9 mouse cellular contexts compared by ENCODE assay signal in genomic region chr9:48662361-48663051, GRCm38 (mm10). TPM values are rescaled to one million over a fixed set of nuclear protein-coding genes. Genes with fewer than 3 reads are reported as not detected.
DNase-seq lines count a peak whose midpoint lies in the region; ATAC-seq and TF ChIP-seq lines count a peak whose summit lies in the region.
"Had no signal": no experiment of that assay in that cellular context is flagged by ENCODE, and none has a peak within 500 bp of the region (broad histone marks: within the 10 kb centered on the region; RNA-seq: fewer than 3 reads in every experiment).

No protein-coding gene starts in this region.

- ATAC-seq in lung, postnatal 0 days: no peak; the same call in 1 of the 2 replicates
- peak; percentile 57 for ATAC-seq in forebrain, embryonic 15.5 days (replicated peaks)
- peak; percentile 54; the same call in 1 of the 2 replicates for ATAC-seq in intestine, postnatal 0 days
- peak; percentile 29 for ATAC-seq in neural tube, embryonic 14.5 days (ENCODE audit: low read depth)

- TF ChIP-seq EP300 in lung, postnatal 0 days (IDR thresholded peaks at IDR 0.05): no peak

- no peaks in the 10 kb centered on the region; the same call in 1 of the 2 replicates for H3K4me1 ChIP-seq in lung, postnatal 0 days (ENCODE audit: insufficient read depth, low read depth, low read length)
- peaks cover 22% of the 10 kb centered on the region for H3K4me1 ChIP-seq in forebrain, embryonic 15.5 days
- 0 out of 2 replicates have a peak, but pooled peaks cover 4% of the 10 kb centered on the region for H3K4me1 ChIP-seq in intestine, postnatal 0 days (replicated peaks; ENCODE audit: control insufficient read depth, insufficient read depth, low read length)
- peaks cover 21% of the 10 kb centered on the region for H3K4me1 ChIP-seq in neural tube, embryonic 14.5 days (ENCODE audit: control insufficient read depth, insufficient read depth, low read length)

- H3K36me3 ChIP-seq in lung, postnatal 0 days (ENCODE audit: insufficient read depth, low read length): peaks cover 14% of the 10 kb centered on the region
- H3K36me3 ChIP-seq in forebrain, embryonic 15.5 days: no peaks in the 10 kb centered on the region
- H3K36me3 ChIP-seq in intestine, postnatal 0 days (ENCODE audit: control insufficient read depth, insufficient read depth): 0 out of 2 replicates have a peak, but pooled peaks cover 6% of the 10 kb centered on the region
- H3K36me3 ChIP-seq in neural tube, embryonic 14.5 days (ENCODE audit: control insufficient read depth, insufficient read depth, low read length): no peaks in the 10 kb centered on the region

- peaks cover 6% of the 10 kb centered on the region; the same call in 1 of the 2 replicates for H3K9me3 ChIP-seq in lung, postnatal 0 days (ENCODE audit: low read length)
- H3K9me3 ChIP-seq in forebrain, embryonic 15.5 days: no peaks in the 10 kb centered on the region
- no peaks in the 10 kb centered on the region for H3K9me3 ChIP-seq in intestine, postnatal 0 days (ENCODE audit: control insufficient read depth)
- no peaks in the 10 kb centered on the region for H3K9me3 ChIP-seq in neural tube, embryonic 14.5 days (ENCODE audit: control insufficient read depth, low read length)

- no peak overlapping the region for H3K4me2 ChIP-seq in lung, postnatal 0 days (replicated peaks; ENCODE audit: low read depth, low read length)
- H3K4me2 ChIP-seq in forebrain, embryonic 15.5 days (replicated peaks): peak overlapping the region; percentile 27
- H3K4me2 ChIP-seq in intestine, postnatal 0 days (replicated peaks; ENCODE audit: low read depth): no peak overlapping the region; the same call in 1 of the 2 replicates
- peak overlapping the region; percentile 18; the same call in 1 of the 2 replicates for H3K4me2 ChIP-seq in neural tube, embryonic 14.5 days (ENCODE audit: low read depth, low read length)

- no peak overlapping the region for H3K4me3 ChIP-seq in lung, postnatal 0 days (ENCODE audit: low read depth, low read length)
- no peak overlapping the region for H3K4me3 ChIP-seq in forebrain, embryonic 15.5 days
- no peak overlapping the region for H3K4me3 ChIP-seq in intestine, postnatal 0 days (ENCODE audit: low read depth, low read length)
- H3K4me3 ChIP-seq in neural tube, embryonic 14.5 days (ENCODE audit: low read depth, low read length): no peak overlapping the region

- H3K27ac ChIP-seq in lung, postnatal 0 days (ENCODE audit: low read length): no peak overlapping the region
- peak overlapping the region; percentile 69 for H3K27ac ChIP-seq in forebrain, embryonic 15.5 days (replicated peaks)
- H3K27ac ChIP-seq in intestine, postnatal 0 days (ENCODE audit: low read depth, low read length): no peak overlapping the region
- peak overlapping the region; percentile 64 for H3K27ac ChIP-seq in neural tube, embryonic 14.5 days (ENCODE audit: low read depth, low read length)

- 0 out of 2 replicates have a peak, but pooled peaks have one; percentile 13 for TF ChIP-seq CTCF in lung, postnatal 0 days (IDR thresholded peaks at IDR 0.05)
- peak; percentile 6; the same call in 1 of the 2 replicates for TF ChIP-seq CTCF in intestine, postnatal 0 days (IDR thresholded peaks at IDR 0.05; ENCODE audit: low read depth)

- no peak for DNase-seq in lung, postnatal 0 days (ENCODE audit: low spot score)
- no peak for DNase-seq in lung, postnatal 4 days
- DNase-seq in right cerebral cortex, postnatal 25 days: no peak
- DNase-seq in urinary bladder, postnatal 36 days (ENCODE audit: low spot score in 2 of 2): no peak
- DNase-seq in kidney, postnatal 4 days: no peak
- DNase-seq: layer of hippocampus, postnatal 36 days had no signal

- 29% methylated on average over 15 of the region's 15 CpGs for WGBS in lung, postnatal 0 days
- 2% methylated on average over 15 of the region's 15 CpGs for WGBS in forebrain, embryonic 15.5 days
- WGBS in intestine, postnatal 0 days: 31% methylated on average over 15 of the region's 15 CpGs
- WGBS in neural tube, embryonic 14.5 days: 15% methylated on average over 15 of the region's 15 CpGs

- no peak overlapping the region for H3K9ac ChIP-seq in lung, postnatal 0 days (replicated peaks; ENCODE audit: low read depth)
- no peak overlapping the region for H3K9ac ChIP-seq in forebrain, embryonic 15.5 days (replicated peaks)
- no peak overlapping the region for H3K9ac ChIP-seq in intestine, postnatal 0 days (ENCODE audit: low read depth, low read length)
- no peak overlapping the region for H3K9ac ChIP-seq in neural tube, embryonic 14.5 days (replicated peaks; ENCODE audit: low read depth, low read length)

- H3K27me3 ChIP-seq in lung, postnatal 0 days (replicated peaks; ENCODE audit: insufficient read depth, low read length): no peaks in the 10 kb centered on the region
- 0 out of 2 replicates have a peak, but pooled peaks cover 3% of the 10 kb centered on the region for H3K27me3 ChIP-seq in forebrain, embryonic 15.5 days
- H3K27me3 ChIP-seq in intestine, postnatal 0 days (replicated peaks; ENCODE audit: control insufficient read depth, insufficient read depth, low read length): no peaks in the 10 kb centered on the region
- no peaks in the 10 kb centered on the region for H3K27me3 ChIP-seq in neural tube, embryonic 14.5 days (ENCODE audit: control insufficient read depth, insufficient read depth, low read length)

RNA-seq across cellular contexts. Expression of gene Nnmt, which starts 57.6 kb away (rescaled TPM):
- 1.5 and 2.6 TPM in 2 replicates for polyA plus RNA-seq in lung, postnatal 0 days (2015; fragmentation: Nextera tagmentation; extraction: Ambion mirVana)
- polyA plus RNA-seq in forebrain, embryonic 15.5 days (2015; fragmentation: Nextera tagmentation; extraction: Ambion mirVana): 0.42 and 0.74 TPM in 2 replicates
- 5.1 and 6.1 TPM in 2 replicates for polyA plus RNA-seq in intestine, postnatal 0 days (2015; fragmentation: Nextera tagmentation; extraction: Ambion mirVana)
- polyA plus RNA-seq in neural tube, embryonic 14.5 days (2014; fragmentation: Nextera tagmentation; extraction: Ambion mirVana): 0.44 TPM in 1 of 2 replicates, not detected in the other

Comparison
In these comparisons a context has a peak if more than half of its experiments do, and no peak if none do; other contexts are left out.
1. H3K27ac ChIP-seq: peak in forebrain, embryonic 15.5 days (single experiment) and neural tube, embryonic 14.5 days (single experiment); none in lung, postnatal 0 days (single experiment) and intestine, postnatal 0 days (single experiment).
2. H3K4me2 ChIP-seq: peak in forebrain, embryonic 15.5 days (single experiment) and neural tube, embryonic 14.5 days (single experiment); none in lung, postnatal 0 days (single experiment) and intestine, postnatal 0 days (single experiment).